Mouse (Mus musculus) MEL (cell line): ENCODE measurements around the gene Tmem8b. TPM values are rescaled to one million over a fixed set of nuclear protein-coding genes. Genes with fewer than 3 reads are reported as not detected.

Experiments used
- DNase-seq: peaks from one replicate; pipeline ENCODE4 v3.0.0; 2011; ENCODE audit warnings: low read depth, low spot score
- H3K27ac ChIP-seq: 2 replicates; pipeline ENCODE4 v1.5.1; 2012; ENCODE audit warnings: low read depth, mild to moderate bottlenecking, control low read depth, low read length, moderate library complexity; ENCODE audit not compliant: control insufficient read depth
- H3K27me3 ChIP-seq, 2 experiments: fragments of 150-350 bp in 1 of 2; sonication (generic) in 1 of 2; 2 replicates each; pipeline ENCODE4 v1.6.1; 2012; ENCODE audit warnings: low read length in 2 of 2, mild to moderate bottlenecking in 2 of 2, improper control_type of control experiment in 1 of 2, moderate library complexity in 1 of 2; ENCODE audit not compliant: insufficient read depth in 2 of 2, control insufficient read depth in 1 of 2
- H3K36me3 ChIP-seq, 2 experiments: 2 replicates each; pipeline ENCODE4 v1.6.1; 2012 to 2014; ENCODE audit warnings: low read length in 2 of 2, improper control_type of control experiment in 1 of 2, inconsistent platforms in 1 of 2, mild to moderate bottlenecking in 1 of 2; ENCODE audit not compliant: insufficient read depth in 2 of 2, control insufficient read depth in 1 of 2
- H3K4me1 ChIP-seq, 2 experiments: fragments of 150-350 bp in 1 of 2; sonication (generic) in 1 of 2; 2 replicates each; pipeline ENCODE4 v1.6.1; 2012; ENCODE audit warnings: low read length in 2 of 2, improper control_type of control experiment in 1 of 2, mild to moderate bottlenecking in 1 of 2; ENCODE audit not compliant: insufficient read depth in 2 of 2, control insufficient read depth in 1 of 2
- H3K4me3 ChIP-seq, 2 experiments: fragments of 150-350 bp in 1 of 2; sonication (generic) in 1 of 2; 2 replicates each; pipeline ENCODE4 v1.5.1; 2012; ENCODE audit warnings: low read depth in 2 of 2, low read length in 2 of 2, mild to moderate bottlenecking in 2 of 2, moderate library complexity in 2 of 2, control low read depth in 1 of 2, improper control_type of control experiment in 1 of 2; ENCODE audit not compliant: control insufficient read depth in 1 of 2, insufficient read depth in 1 of 2
- H3K79me2 ChIP-seq: 2 replicates; pipeline ENCODE4 v1.6.1; 2012; ENCODE audit warnings: mild to moderate bottlenecking, low read length, moderate library complexity; ENCODE audit not compliant: control insufficient read depth, poor library complexity, insufficient read depth
- H3K9ac ChIP-seq: 2 replicates; pipeline ENCODE4 v1.6.1; 2012; ENCODE audit warnings: low read depth, mild to moderate bottlenecking, control low read depth, low read length, moderate library complexity; ENCODE audit not compliant: control insufficient read depth, poor library complexity, severe bottlenecking
- H3K9me3 ChIP-seq: fragments of 150-350 bp; sonication (generic); replicated peaks from 2 replicates; pipeline ENCODE4 v1.6.1; 2012; ENCODE audit warnings: mild to moderate bottlenecking, low read length, improper control_type of control experiment, moderate library complexity; ENCODE audit not compliant: insufficient read depth
- CHD1 ChIP-seq: IDR thresholded peaks from 2 replicates; pipeline ENCODE4 v1.6.1; 2012; ENCODE audit warnings: low read depth, mild to moderate bottlenecking, inconsistent platforms, low read length, improper control_type of control experiment
- CHD2 ChIP-seq: IDR thresholded peaks from 2 replicates; pipeline ENCODE4 v1.6.1; 2011; ENCODE audit warnings: low read length, improper control_type of control experiment
- CTCF ChIP-seq, 3 experiments: IDR thresholded peaks in 2 of 3; conservative IDR thresholded peaks in 1 of 3; 2 replicates each; pipeline ENCODE4 v1.5.1; 2011 to 2012; ENCODE audit warnings: low read length in 3 of 3, low read depth in 2 of 3, mild to moderate bottlenecking in 2 of 3, improper control_type of control experiment in 1 of 3, inconsistent platforms in 1 of 3, mixed read lengths in 1 of 3, moderate library complexity in 1 of 3; ENCODE audit not compliant: control insufficient read depth in 1 of 3, insufficient read depth in 1 of 3, poor library complexity in 1 of 3, severe bottlenecking in 1 of 3
- ETS1 ChIP-seq: IDR thresholded peaks from 2 replicates; pipeline ENCODE4 v1.6.1; 2012; ENCODE audit warnings: low read depth, mild to moderate bottlenecking, inconsistent platforms, low read length, improper control_type of control experiment, moderate library complexity
- HCFC1 ChIP-seq: IDR thresholded peaks from 2 replicates; pipeline ENCODE4 v1.6.1; 2012; ENCODE audit warnings: low read depth, mild to moderate bottlenecking, inconsistent platforms, low read length, improper control_type of control experiment, moderate library complexity
- JUND ChIP-seq: IDR thresholded peaks from 2 replicates; pipeline ENCODE4 v1.6.1; 2011; ENCODE audit warnings: low read depth, mild to moderate bottlenecking, improper control_type of control experiment, low read length
- KAT2A ChIP-seq: conservative IDR thresholded peaks from 2 replicates; pipeline ENCODE4 v1.6.1; 2012; ENCODE audit warnings: low read depth, low read length, improper control_type of control experiment, inconsistent platforms
- MAFK ChIP-seq: IDR thresholded peaks from 2 replicates; pipeline ENCODE4 v1.6.1; 2011; ENCODE audit warnings: low read depth, mild to moderate bottlenecking, low read length, improper control_type of control experiment, borderline replicate concordance
- MAZ ChIP-seq: IDR thresholded peaks from 2 replicates; pipeline ENCODE4 v1.6.1; 2012; ENCODE audit warnings: low read depth, mild to moderate bottlenecking, inconsistent platforms, low read length, improper control_type of control experiment
- MEF2A ChIP-seq: IDR thresholded peaks from 2 replicates; pipeline ENCODE4 v1.6.1; 2014; ENCODE audit warnings: low read depth, mild to moderate bottlenecking, inconsistent platforms, low read length, improper control_type of control experiment; ENCODE audit not compliant: poor library complexity, insufficient replicate concordance, severe bottlenecking; ENCODE audit errors: extremely low read depth
- MYB ChIP-seq: IDR thresholded peaks from 2 replicates; pipeline ENCODE4 v1.6.1; 2011; ENCODE audit warnings: mild to moderate bottlenecking, low read depth, low read length, improper control_type of control experiment
- NRF1 ChIP-seq: IDR thresholded peaks from 2 replicates; pipeline ENCODE4 v1.6.1; 2014; ENCODE audit warnings: low read depth, mild to moderate bottlenecking, inconsistent platforms, low read length, improper control_type of control experiment, moderate library complexity; ENCODE audit not compliant: poor library complexity, insufficient read depth, severe bottlenecking
- POLR2AphosphoS2 ChIP-seq: IDR thresholded peaks from 2 replicates; pipeline ENCODE4 v1.6.1; 2011; ENCODE audit warnings: low read length, improper control_type of control experiment
- POLR2AphosphoS5 ChIP-seq: IDR thresholded peaks from 2 replicates; pipeline ENCODE4 v1.6.1; 2012; ENCODE audit warnings: low read depth, borderline replicate concordance, mild to moderate bottlenecking, inconsistent platforms, low read length, moderate library complexity, mixed read lengths
- RAD21 ChIP-seq: IDR thresholded peaks from 2 replicates; pipeline ENCODE4 v1.6.1; 2011; ENCODE audit warnings: mild to moderate bottlenecking, low read depth, low read length, improper control_type of control experiment
- RCOR1 ChIP-seq: IDR thresholded peaks from 2 replicates; pipeline ENCODE4 v1.6.1; 2012; ENCODE audit warnings: low read depth, mild to moderate bottlenecking, inconsistent platforms, low read length, improper control_type of control experiment
- SIN3A ChIP-seq: IDR thresholded peaks from 2 replicates; pipeline ENCODE4 v1.6.1; 2012; ENCODE audit warnings: low read length, improper control_type of control experiment, inconsistent platforms
- USF2 ChIP-seq, 2 experiments: IDR thresholded peaks; 2 replicates each; pipeline ENCODE4 v1.6.1; 2011 to 2012; ENCODE audit warnings: improper control_type of control experiment in 2 of 2, low read length in 2 of 2, borderline replicate concordance in 1 of 2, inconsistent platforms in 1 of 2, low read depth in 1 of 2, mild to moderate bottlenecking in 1 of 2; ENCODE audit not compliant: insufficient read depth in 1 of 2
- ZC3H11A ChIP-seq: IDR thresholded peaks from 2 replicates; pipeline ENCODE4 v1.6.1; 2012; ENCODE audit warnings: low read depth, mild to moderate bottlenecking, inconsistent platforms, low read length, improper control_type of control experiment
- ZKSCAN1 ChIP-seq: IDR thresholded peaks from 2 replicates; pipeline ENCODE4 v1.6.1; 2012; ENCODE audit warnings: low read depth, mild to moderate bottlenecking, inconsistent platforms, low read length, improper control_type of control experiment, moderate library complexity
- ZNF384 ChIP-seq: IDR thresholded peaks from 2 replicates; pipeline ENCODE4 v1.6.1; 2012; ENCODE audit warnings: low read depth, mild to moderate bottlenecking, inconsistent platforms, low read length, improper control_type of control experiment
- polyA plus RNA-seq, 2 experiments: library from polyadenylated mRNA; stranded (reverse) in 1 of 2; unstranded in 1 of 2; fragments of >175 nt in 1 of 2; fragments of >200 nt in 1 of 2; gene quantifications; 2 replicates each; pipeline versions ENCODE4 v1.2.1 to v1.2.4; 2012; ENCODE audit warnings: low replicate concordance in 2 of 2, low read depth in 1 of 2; ENCODE audit not compliant: insufficient read length in 2 of 2, insufficient read depth in 1 of 2, missing spikeins in 1 of 2
- total RNA-seq: library from RNA; depleted of rRNA; stranded (reverse); fragments of 300-350 nt; gene quantifications from 2 replicates; pipeline ENCODE4 v1.2.3, GENCODE M21; 2012

The Tmem8b gene
- total and polyA plus RNA-seq, 3 experiments, result 0.46 to 3.6 TPM; not detected in 1

DNA sequence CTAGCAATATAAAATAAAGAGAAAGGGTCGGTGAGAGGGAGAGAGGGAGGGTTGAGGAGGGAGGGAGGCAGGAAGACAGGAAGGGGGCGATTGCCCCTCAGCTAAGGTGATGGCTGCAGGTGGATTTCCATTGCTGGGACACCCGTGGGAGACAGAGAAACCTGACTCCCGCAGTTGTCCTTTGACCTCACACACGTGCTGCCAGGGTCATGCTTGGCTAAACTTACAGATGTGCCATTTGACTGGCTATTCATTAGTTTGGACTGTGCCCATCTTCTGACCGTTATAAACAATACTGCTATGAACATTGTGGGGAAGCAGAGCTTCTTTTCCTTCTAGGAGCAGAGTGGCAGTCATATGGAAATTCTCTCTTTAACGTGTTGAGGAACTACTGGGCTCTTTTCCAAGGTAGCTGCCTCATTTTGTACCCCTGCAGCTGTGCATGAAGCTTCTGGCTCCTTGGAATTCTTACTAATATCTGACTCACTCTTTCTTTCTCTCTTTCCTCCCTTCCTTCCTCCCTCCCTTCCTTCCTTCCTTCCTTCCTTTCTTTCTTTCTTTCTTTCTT is 45.0 kb downstream of the Tmem8b start:
- no peak for DNase-seq
- Histone ChIP-seq H3K9ac (no peak overlapping the region), H3K79me2 (no peaks in the 10 kb centered on the region), H3K27me3 (peaks cover 11 to 13% of the 10 kb centered on the region in 2 experiments), H3K9me3 (no peaks in the 10 kb centered on the region), H3K4me1 (no peaks in the 10 kb centered on the region), H3K4me3 (no peak overlapping the region), H3K36me3 (no peaks in the 10 kb centered on the region), H3K27ac (no peak overlapping the region)
- TF ChIP-seq KAT2A (no peak), NRF1 (no peak), CHD1 (no peak)
- TF ChIP-seq, all 39 proteins: peak for 0

DNA sequence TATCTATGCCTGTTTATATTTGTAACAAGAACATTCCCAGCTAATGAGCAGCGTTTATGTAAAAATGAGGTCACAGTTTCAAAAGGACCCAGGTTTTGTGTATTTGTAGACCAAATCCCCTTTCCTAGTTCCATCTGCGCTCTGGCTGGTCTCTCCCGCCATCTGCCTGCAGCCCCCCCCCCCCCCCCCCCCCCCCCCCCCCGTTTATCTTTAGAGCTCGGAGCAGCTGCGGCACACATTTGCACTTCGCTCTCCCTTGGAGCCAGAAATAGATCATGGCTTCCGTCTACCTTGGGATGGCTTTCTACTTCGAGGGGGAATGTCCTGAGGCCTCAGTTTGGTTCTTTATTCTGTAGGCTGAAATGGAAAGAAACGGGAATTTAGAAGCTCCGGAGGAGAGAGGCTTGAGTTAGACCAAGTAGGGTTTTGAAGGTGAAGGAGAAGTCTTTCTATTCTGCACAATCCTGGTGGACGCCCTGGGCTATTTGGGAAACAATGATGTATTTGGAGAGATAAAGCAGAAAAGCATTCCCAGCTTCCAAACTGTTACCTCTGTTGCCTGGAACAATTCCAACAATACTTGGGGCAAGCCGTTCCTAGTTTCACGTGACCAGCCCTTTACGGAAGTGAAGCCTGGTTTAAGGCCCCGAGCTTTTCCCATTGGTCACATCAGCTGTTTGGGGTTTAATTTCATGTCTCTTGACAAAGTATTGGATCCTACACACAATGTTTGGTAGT is 51.9 kb downstream of the Tmem8b start:
- peaks cover 6 to 10% of the 10 kb centered on the region in 2 experiments; a peak in 3 of 4 replicates for H3K27me3 ChIP-seq
- no peaks in the 10 kb centered on the region for H3K79me2 ChIP-seq
- no peaks in the 10 kb centered on the region for H3K36me3 ChIP-seq
- TF ChIP-seq ZNF384 (no peak), CTCF (IDR thresholded peaks at IDR 0.05 in 2 of 3, conservative IDR thresholded peaks at IDR 0.05 in 1 of 3; ENCODE audit: control insufficient read depth in 1 of 3, insufficient read depth in 1 of 3, low read depth in 2 of 3, low read length in 3 of 3, poor library complexity in 1 of 3, severe bottlenecking in 1 of 3) (no peak), CHD1 (no peak), JUND (no peak)
- no peaks in the 10 kb centered on the region for H3K9me3 ChIP-seq
- H3K4me1 ChIP-seq, result no peaks in the 10 kb centered on the region
- no peak for DNase-seq
- no peak overlapping the region for H3K9ac ChIP-seq
- no peak overlapping the region for H3K27ac ChIP-seq
- no peak overlapping the region for H3K4me3 ChIP-seq

DNA sequence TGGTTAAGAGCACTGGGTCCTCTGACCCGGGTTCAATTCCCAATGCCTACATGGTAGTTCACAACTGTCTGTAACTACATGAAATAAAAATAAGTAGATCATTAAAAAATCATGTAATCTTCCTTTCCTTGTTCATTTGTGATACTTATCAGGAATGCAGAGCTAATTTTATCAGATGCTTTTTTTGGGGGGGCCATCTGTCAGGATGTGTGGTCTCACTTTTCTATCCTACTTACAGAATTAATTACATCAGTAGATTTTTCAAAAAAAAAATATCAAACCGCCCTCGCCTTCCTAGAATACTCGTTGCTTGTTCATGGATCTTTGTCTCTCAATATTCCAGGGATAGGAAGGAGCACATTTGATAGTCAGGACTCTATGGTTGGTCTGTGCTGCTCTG is 53.4 kb downstream of the Tmem8b start:
- H3K4me3 ChIP-seq, result no peak overlapping the region
- no peaks in the 10 kb centered on the region for H3K9me3 ChIP-seq
- H3K79me2 ChIP-seq, result no peaks in the 10 kb centered on the region
- TF ChIP-seq SIN3A (no peak), CHD2 (no peak), MAFK (no peak), POLR2AphosphoS5 (no peak), HCFC1 (no peak), JUND (no peak), POLR2AphosphoS2 (no peak), MEF2A (no peak), MYB (no peak), ZKSCAN1 (no peak), USF2 (IDR thresholded peaks at IDR 0.05; ENCODE audit: borderline replicate concordance in 1 of 2, insufficient read depth in 1 of 2, low read depth in 1 of 2, low read length in 2 of 2) (no peak), RAD21 (no peak), ETS1 (no peak), RCOR1 (no peak), CTCF (IDR thresholded peaks at IDR 0.05 in 2 of 3, conservative IDR thresholded peaks at IDR 0.05 in 1 of 3; ENCODE audit: control insufficient read depth in 1 of 3, insufficient read depth in 1 of 3, low read depth in 2 of 3, low read length in 3 of 3, poor library complexity in 1 of 3, severe bottlenecking in 1 of 3) (no peak), ZC3H11A (no peak), ZNF384 (no peak), CHD1 (no peak), KAT2A (no peak), MAZ (no peak)
- DNase-seq, result no peak
- H3K27ac ChIP-seq, result no peak overlapping the region
- peaks cover 6 to 10% of the 10 kb centered on the region in 2 experiments; a peak in 3 of 4 replicates for H3K27me3 ChIP-seq
- no peak overlapping the region for H3K9ac ChIP-seq
- no peaks in the 10 kb centered on the region for H3K4me1 ChIP-seq
- no peaks in the 10 kb centered on the region for H3K36me3 ChIP-seq
